Mouse (Mus musculus): ENCODE data around the gene Gm43720. TPM values are rescaled to one million over a fixed set of nuclear protein-coding genes. Genes with fewer than 3 reads are reported as not detected.

The Gm43720 gene
- polyA plus RNA-seq, 1 experiment, result 0.02 TPM

- TF ChIP-seq POLR2A (IDR thresholded peaks at IDR 0.05; ENCODE audit: extremely low read depth, insufficient read depth, low read length) (no peak), CTCF (IDR thresholded peaks at IDR 0.05; ENCODE audit: extremely low read depth, insufficient read depth, low read length) (no peak)
- Histone ChIP-seq H3K4me3 (ENCODE audit: insufficient read depth, low read length) (no peak overlapping the region; the same call in 1 of the 2 replicates), H3K27ac (ENCODE audit: insufficient read depth, low read length) (no peak overlapping the region), H3K4me1 (ENCODE audit: control insufficient read depth, insufficient read depth, low read length) (no peaks in the 10 kb centered on the region; the same call in 1 of the 2 replicates)
Observed at GRCm38 (mm10) chr5:138256966-138257584, 22.7 kb downstream of the Gm43720 start.

- no peak for TF ChIP-seq CTCF (IDR thresholded peaks at IDR 0.05; ENCODE audit: extremely low read depth, insufficient read depth, low read length)
- TF ChIP-seq POLR2A (IDR thresholded peaks at IDR 0.05; ENCODE audit: extremely low read depth, insufficient read depth, low read length), result no peak
- H3K4me3 ChIP-seq (ENCODE audit: insufficient read depth, low read length), result peak overlapping the region; percentile 62
- H3K4me1 ChIP-seq (ENCODE audit: control insufficient read depth, insufficient read depth, low read length), result no peaks in the 10 kb centered on the region; the same call in 1 of the 2 replicates
- peak overlapping the region; percentile 3 for H3K27ac ChIP-seq (ENCODE audit: insufficient read depth, low read length)
Observed at GRCm38 (mm10) chr5:138256094-138256467, 23.7 kb downstream of the Gm43720 start.

- TF ChIP-seq POLR2A (IDR thresholded peaks at IDR 0.05; ENCODE audit: extremely low read depth, insufficient read depth, low read length) (peak; percentile 96), CTCF (IDR thresholded peaks at IDR 0.05; ENCODE audit: extremely low read depth, insufficient read depth, low read length) (no peak)
Observed at GRCm38 (mm10) chr5:138255353-138256093, 24.2 kb downstream of the Gm43720 start, which contains the start of gene Lamtor4. Lamtor4 (plus strand) TSS chr5:138255482.

DNA sequence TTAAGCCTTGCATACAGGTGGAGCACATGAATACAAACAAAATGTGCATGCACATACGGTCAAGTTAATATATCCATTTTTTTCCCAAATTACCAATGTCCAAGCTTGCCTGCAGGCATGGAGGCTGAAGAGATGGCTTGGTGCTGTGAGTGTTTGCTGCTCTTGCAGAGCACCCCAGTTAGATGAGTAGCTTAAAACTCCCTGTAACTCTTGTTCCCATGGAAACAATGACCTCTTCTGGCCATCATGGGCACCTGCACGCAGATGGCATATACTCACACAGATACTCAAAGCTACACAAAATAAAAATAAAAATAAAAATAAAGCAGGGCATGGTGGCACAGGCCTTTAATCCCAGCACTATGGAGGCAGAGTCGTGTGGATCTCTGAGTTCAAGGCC is 26.7 kb downstream of the Gm43720 start:
- Histone ChIP-seq H3K4me3 (ENCODE audit: insufficient read depth, low read length) (no peak overlapping the region), H3K4me1 (ENCODE audit: control insufficient read depth, insufficient read depth, low read length) (no peaks in the 10 kb centered on the region; the same call in 1 of the 2 replicates), H3K27ac (ENCODE audit: insufficient read depth, low read length) (no peak overlapping the region)
- no peak for TF ChIP-seq CTCF (IDR thresholded peaks at IDR 0.05; ENCODE audit: extremely low read depth, insufficient read depth, low read length)
- no peak for TF ChIP-seq POLR2A (IDR thresholded peaks at IDR 0.05; ENCODE audit: extremely low read depth, insufficient read depth, low read length)

More at GRCm38 (mm10) chr5:138255353-138256093, 24.2 kb downstream of the Gm43720 start, which contains the start of gene Lamtor4:
- H3K4me1 ChIP-seq (ENCODE audit: control insufficient read depth, insufficient read depth, low read length), result no peaks in the 10 kb centered on the region; the same call in 1 of the 2 replicates
- H3K4me3 ChIP-seq (ENCODE audit: insufficient read depth, low read length), result peak within 1 kb of the TSS; percentile 62
- peak within 1 kb of the TSS; percentile 9 for H3K27ac ChIP-seq (ENCODE audit: insufficient read depth, low read length)

GRCm38 (mm10) chr5:138251144-138251543 is 28.6 kb downstream of the Gm43720 start:
- TF ChIP-seq CTCF (IDR thresholded peaks at IDR 0.05; ENCODE audit: extremely low read depth, insufficient read depth, low read length), result no peak
- TF ChIP-seq POLR2A (IDR thresholded peaks at IDR 0.05; ENCODE audit: extremely low read depth, insufficient read depth, low read length), result no peak
- no peak overlapping the region for H3K27ac ChIP-seq (ENCODE audit: insufficient read depth, low read length)
- no peaks in the 10 kb centered on the region; the same call in 1 of the 2 replicates for H3K4me1 ChIP-seq (ENCODE audit: control insufficient read depth, insufficient read depth, low read length)
- H3K4me3 ChIP-seq (ENCODE audit: insufficient read depth, low read length), result no peak overlapping the region

DNA sequence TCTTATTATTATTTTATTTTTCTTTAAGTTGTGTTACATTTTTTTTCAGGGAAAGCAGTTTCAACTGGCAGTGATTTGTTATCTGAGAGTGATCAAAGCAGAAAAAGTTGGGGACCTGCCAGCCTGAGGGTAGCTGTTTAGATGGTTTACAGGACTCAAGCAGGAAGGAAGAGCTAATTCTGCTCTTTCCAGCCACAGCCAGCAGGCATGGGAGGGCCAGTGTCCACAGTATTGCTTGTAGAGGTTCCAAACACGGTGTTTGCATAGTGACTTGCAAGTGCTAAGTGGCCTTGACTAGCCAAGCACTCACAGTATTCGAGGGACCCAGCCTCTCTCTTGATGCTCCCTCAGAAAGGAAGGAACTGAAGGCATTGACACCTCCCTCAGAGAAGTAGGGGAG is 38.2 kb downstream of the Gm43720 start:
- Histone ChIP-seq H3K4me3 (ENCODE audit: insufficient read depth, low read length) (no peak overlapping the region), H3K4me1 (ENCODE audit: control insufficient read depth, insufficient read depth, low read length) (no peaks in the 10 kb centered on the region), H3K27ac (ENCODE audit: insufficient read depth, low read length) (no peak overlapping the region)
- TF ChIP-seq POLR2A (IDR thresholded peaks at IDR 0.05; ENCODE audit: extremely low read depth, insufficient read depth, low read length) (no peak), CTCF (IDR thresholded peaks at IDR 0.05; ENCODE audit: extremely low read depth, insufficient read depth, low read length) (no peak)

DNA sequence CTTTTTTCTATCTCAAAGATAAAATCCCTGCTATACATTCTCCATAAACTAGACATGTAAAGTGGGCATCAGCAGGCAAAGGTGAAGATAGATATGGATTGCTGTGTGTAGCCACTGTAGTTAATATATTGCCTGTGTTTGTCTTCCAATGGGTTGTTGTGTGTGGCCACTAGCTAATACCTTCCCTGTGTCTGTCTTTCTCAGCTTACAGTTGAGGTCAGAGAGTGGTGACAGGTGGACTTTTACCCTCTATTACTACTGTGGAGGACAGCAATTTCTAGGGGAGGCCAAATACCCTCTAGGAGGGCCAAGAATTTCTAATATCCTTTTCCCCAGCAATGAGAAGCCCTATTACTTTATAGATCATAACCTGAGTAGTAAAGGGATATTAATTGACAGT is 45.5 kb downstream of the Gm43720 start:
- no peak overlapping the region for H3K27ac ChIP-seq (ENCODE audit: insufficient read depth, low read length)
- no peak overlapping the region for H3K4me3 ChIP-seq (ENCODE audit: insufficient read depth, low read length)
- no peaks in the 10 kb centered on the region for H3K4me1 ChIP-seq (ENCODE audit: control insufficient read depth, insufficient read depth, low read length)
- no peak for TF ChIP-seq CTCF (IDR thresholded peaks at IDR 0.05; ENCODE audit: extremely low read depth, insufficient read depth, low read length)
- TF ChIP-seq POLR2A (IDR thresholded peaks at IDR 0.05; ENCODE audit: extremely low read depth, insufficient read depth, low read length), result no peak

DNA sequence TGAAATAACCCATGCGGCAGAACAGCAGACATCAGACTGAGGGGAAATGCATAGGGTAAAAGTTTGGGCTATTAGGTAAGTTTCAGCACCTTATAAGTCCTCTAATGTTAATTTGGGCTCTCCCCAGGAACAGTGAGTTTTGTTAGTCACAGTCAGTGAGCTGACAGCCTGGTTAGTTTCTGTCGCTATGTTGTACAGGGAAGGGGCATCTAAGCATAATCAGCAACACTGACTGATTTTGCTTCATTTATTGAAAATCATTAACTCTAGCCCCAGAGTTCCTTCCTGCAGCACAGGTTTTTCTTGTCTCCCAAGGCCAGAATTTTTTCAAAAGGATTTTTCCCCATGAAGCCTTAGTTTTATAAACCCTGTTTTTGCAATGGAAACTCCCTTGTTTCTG is 46.0 kb downstream of the Gm43720 start:
- TF ChIP-seq CTCF (IDR thresholded peaks at IDR 0.05; ENCODE audit: extremely low read depth, insufficient read depth, low read length) (no peak), POLR2A (IDR thresholded peaks at IDR 0.05; ENCODE audit: extremely low read depth, insufficient read depth, low read length) (no peak)
- H3K27ac ChIP-seq (ENCODE audit: insufficient read depth, low read length), result no peak overlapping the region
- no peaks in the 10 kb centered on the region for H3K4me1 ChIP-seq (ENCODE audit: control insufficient read depth, insufficient read depth, low read length)
- no peak overlapping the region for H3K4me3 ChIP-seq (ENCODE audit: insufficient read depth, low read length)

GRCm38 (mm10) chr5:138229511-138229910 is 50.2 kb downstream of the Gm43720 start:
- TF ChIP-seq CTCF (IDR thresholded peaks at IDR 0.05; ENCODE audit: extremely low read depth, insufficient read depth, low read length), result no peak
- no peak for TF ChIP-seq POLR2A (IDR thresholded peaks at IDR 0.05; ENCODE audit: extremely low read depth, insufficient read depth, low read length)
- Histone ChIP-seq H3K4me1 (ENCODE audit: control insufficient read depth, insufficient read depth, low read length) (no peaks in the 10 kb centered on the region), H3K4me3 (ENCODE audit: insufficient read depth, low read length) (no peak overlapping the region), H3K27ac (ENCODE audit: insufficient read depth, low read length) (no peak overlapping the region)

Measured in cortical plate, adult 2 months (tissue).